Comparison of ENCODE assay signal across 10 mouse cellular contexts in genomic region chr3:127749981-127750562, GRCm38 (mm10). TPM values are rescaled to one million over a fixed set of nuclear protein-coding genes. Genes with fewer than 3 reads are reported as not detected.
A peak's percentile ranks its signal among the peaks of the same experiment; 100 is the strongest.
DNase-seq lines count a peak whose midpoint lies in the region; ATAC-seq lines count a peak whose summit lies in the region.
"Had no signal": no experiment of that assay in that cellular context is flagged by ENCODE, and none has a peak within 500 bp of the region (broad histone marks: within the 10 kb centered on the region; RNA-seq: fewer than 3 reads in every experiment).

No protein-coding gene starts in this region.

- H3K27me3 ChIP-seq in heart, embryonic 11.5 days (ENCODE audit: control insufficient read depth, insufficient read depth, low read length) = peaks cover 42% of the 10 kb centered on the region
- peaks cover 15% of the 10 kb centered on the region; the same call in 1 of the 2 replicates for H3K27me3 ChIP-seq in hindbrain, embryonic 11.5 days (ENCODE audit: control insufficient read depth, insufficient read depth, low read length)
- H3K27me3 ChIP-seq in midbrain, embryonic 15.5 days (replicated peaks) = peaks cover 25% of the 10 kb centered on the region

- no peak overlapping the region for H3K9ac ChIP-seq in heart, embryonic 11.5 days (ENCODE audit: low read depth, low read length)
- H3K9ac ChIP-seq in hindbrain, embryonic 11.5 days (ENCODE audit: low read depth, low read length) = no peak overlapping the region
- H3K9ac ChIP-seq in midbrain, embryonic 15.5 days = no peak overlapping the region
- H3K9ac ChIP-seq: lung, embryonic 15.5 days had no signal

- WGBS in heart, embryonic 11.5 days (ENCODE audit: insufficient replicate concordance) = 23% methylated on average over 12 of the region's 12 CpGs
- 9% methylated on average over 12 of the region's 12 CpGs for WGBS in hindbrain, embryonic 11.5 days
- WGBS in midbrain, embryonic 15.5 days = 2% methylated on average over 12 of the region's 12 CpGs

- no peaks in the 10 kb centered on the region for H3K36me3 ChIP-seq in heart, embryonic 11.5 days (ENCODE audit: control insufficient read depth, insufficient read depth, low read length)
- no peaks in the 10 kb centered on the region for H3K36me3 ChIP-seq in hindbrain, embryonic 11.5 days (ENCODE audit: control insufficient read depth, insufficient read depth, low read length)
- no peaks in the 10 kb centered on the region for H3K36me3 ChIP-seq in midbrain, embryonic 15.5 days (replicated peaks)
- H3K36me3 ChIP-seq: lung, embryonic 15.5 days had no signal

- no peak overlapping the region for H3K4me3 ChIP-seq in heart, embryonic 11.5 days (ENCODE audit: low read depth, low read length)
- no peak overlapping the region for H3K4me3 ChIP-seq in hindbrain, embryonic 11.5 days (ENCODE audit: low read depth, low read length)
- H3K4me3 ChIP-seq in midbrain, embryonic 15.5 days = 0 out of 2 replicates have a peak overlapping the region, but pooled peaks have one; percentile 3
- H3K4me3 ChIP-seq: lung, embryonic 15.5 days had no signal

- H3K9me3 ChIP-seq in heart, embryonic 11.5 days (replicated peaks; ENCODE audit: control insufficient read depth, low read length) = no peaks in the 10 kb centered on the region
- no peaks in the 10 kb centered on the region for H3K9me3 ChIP-seq in hindbrain, embryonic 11.5 days (ENCODE audit: control insufficient read depth, low read length)
- H3K9me3 ChIP-seq in midbrain, embryonic 15.5 days = no peaks in the 10 kb centered on the region
- H3K9me3 ChIP-seq: lung, embryonic 15.5 days had no signal

- no peak for ATAC-seq in heart, embryonic 11.5 days (replicated peaks; ENCODE audit: insufficient number of reproducible peaks, low FRiP score, low TSS enrichment)
- peak; percentile 58 for ATAC-seq in hindbrain, embryonic 11.5 days (ENCODE audit: low FRiP score)
- ATAC-seq in midbrain, embryonic 15.5 days (replicated peaks) = peak; percentile 75

- no peaks in the 10 kb centered on the region for H3K4me1 ChIP-seq in heart, embryonic 11.5 days (ENCODE audit: control insufficient read depth, insufficient read depth, low read length)
- peaks cover 12% of the 10 kb centered on the region for H3K4me1 ChIP-seq in hindbrain, embryonic 11.5 days (replicated peaks; ENCODE audit: control insufficient read depth, insufficient read depth, low read length)
- H3K4me1 ChIP-seq in midbrain, embryonic 15.5 days = peaks cover 34% of the 10 kb centered on the region

- H3K27ac ChIP-seq in heart, embryonic 11.5 days (ENCODE audit: low read depth, low read length) = no peak overlapping the region
- peak overlapping the region; percentile 37; the same call in 1 of the 2 replicates for H3K27ac ChIP-seq in hindbrain, embryonic 11.5 days (ENCODE audit: low read depth, low read length)
- H3K27ac ChIP-seq in midbrain, embryonic 15.5 days = no peak overlapping the region
- H3K27ac ChIP-seq: lung, embryonic 15.5 days had no signal

- peak overlapping the region; percentile 22 for H3K4me2 ChIP-seq in heart, embryonic 11.5 days
- peak overlapping the region; percentile 6 for H3K4me2 ChIP-seq in hindbrain, embryonic 11.5 days (replicated peaks; ENCODE audit: low read depth, low read length)
- peak overlapping the region; percentile 54 for H3K4me2 ChIP-seq in midbrain, embryonic 15.5 days
- H3K4me2 ChIP-seq: lung, embryonic 15.5 days had no signal

- no peak for DNase-seq in heart, postnatal 14 days
- DNase-seq in embryo, embryonic 10.5 days (ENCODE audit: low spot score) = peak; percentile 69
- peak; percentile 65 for DNase-seq in hindbrain, embryonic 11.5 days (ENCODE audit: low spot score)
- no peak for DNase-seq in cerebellum, adult 9-11 months
- no peak for DNase-seq in spleen, postnatal 36 days (ENCODE audit: low spot score in 2 of 2)
- no peak for DNase-seq in spleen, postnatal 14 days (ENCODE audit: low spot score in 2 of 2)
- DNase-seq: kidney, postnatal 25 days had no signal

- intact Hi-C loops in heart, postnatal 14 days (cut with DNase I) = no loop called here

RNA-seq across cellular contexts. Expression of gene Alpk1, which starts 30.3 kb away (rescaled TPM):
- 0.72 and 1.2 TPM in 2 replicates for polyA plus RNA-seq in heart, embryonic 11.5 days (2014; fragmentation: Nextera tagmentation; extraction: Ambion mirVana)
- total RNA-seq in heart, postnatal 14 days (2021) = 1 to 10 TPM; 2.9 to 5.2 TPM
- 1.2 and 1.3 TPM in 2 replicates for polyA plus RNA-seq in hindbrain, embryonic 11.5 days (2014; fragmentation: Nextera tagmentation; extraction: Ambion mirVana)
- polyA plus RNA-seq in midbrain, embryonic 15.5 days (2015; fragmentation: Nextera tagmentation; extraction: Ambion mirVana) = 0.37 and 0.45 TPM in 2 replicates

RNA-seq across cellular contexts. Expression of gene Tifa, which starts 39.5 kb away (rescaled TPM):
- polyA plus RNA-seq in heart, embryonic 11.5 days (2014; fragmentation: Nextera tagmentation; extraction: Ambion mirVana) = 3.3 and 3.4 TPM in 2 replicates
- 1 to 10 TPM; 2.1 to 3.1 TPM for total RNA-seq in heart, postnatal 14 days (2021)
- polyA plus RNA-seq in hindbrain, embryonic 11.5 days (2014; fragmentation: Nextera tagmentation; extraction: Ambion mirVana) = 4.5 and 4.7 TPM in 2 replicates
- 3.3 and 3.7 TPM in 2 replicates for polyA plus RNA-seq in midbrain, embryonic 15.5 days (2015; fragmentation: Nextera tagmentation; extraction: Ambion mirVana)

Comparison
In these comparisons a context has a peak if more than half of its experiments do, and no peak if none do; other contexts are left out.
1. DNase-seq: peak in embryo, embryonic 10.5 days (single experiment) and hindbrain, embryonic 11.5 days (single experiment); none in heart, postnatal 14 days (0 of 2), cerebellum, adult 9-11 months (single experiment), spleen, postnatal 36 days (0 of 2) and spleen, postnatal 14 days (0 of 2).
2. Peak in every context shown above with its lines, with median percentiles within 50 percentile points of each other: H3K4me2 ChIP-seq.